Mouse (Mus musculus): ENCODE measurements at regions not wholly inside any gene's neighbourhood (a gene's known extent, or its start where the extent isn't known, plus 50 kb on each side); places are given as distances from the start of the nearest gene placed in this dataset.
A peak's percentile ranks its signal among the peaks of the same experiment; 100 is the strongest.

- H3K27me3 ChIP-seq (replicated peaks) = no peaks in the 10 kb centered on the region
- no peaks in the 10 kb centered on the region for H3K9me3 ChIP-seq (replicated peaks)
- WGBS = 64% methylated on average over 12 of the region's 12 CpGs
- H3K4me2 ChIP-seq = no peak overlapping the region
- H3K9ac ChIP-seq (replicated peaks) = no peak overlapping the region
- no peaks in the 10 kb centered on the region for H3K36me3 ChIP-seq
- H3K27ac ChIP-seq (replicated peaks) = no peak overlapping the region
- H3K4me1 ChIP-seq = peaks cover 8% of the 10 kb centered on the region; the same call in 1 of the 2 replicates
- peak; percentile 59; the same call in 1 of the 2 replicates for ATAC-seq (ENCODE audit: low FRiP score)
- no peak overlapping the region for H3K4me3 ChIP-seq (replicated peaks)
Measured at GRCm38 (mm10) chr4:131615587-131615986, 222.5 kb downstream of the Ptpru start.

- H3K36me3 ChIP-seq = no peaks in the 10 kb centered on the region
- H3K4me3 ChIP-seq (replicated peaks) = no peak overlapping the region
- H3K4me2 ChIP-seq = no peak overlapping the region
- no peak for ATAC-seq (ENCODE audit: low FRiP score)
- no peaks in the 10 kb centered on the region for H3K9me3 ChIP-seq (replicated peaks)
- H3K27me3 ChIP-seq (replicated peaks) = no peaks in the 10 kb centered on the region
- H3K9ac ChIP-seq (replicated peaks) = no peak overlapping the region
- H3K4me1 ChIP-seq = peaks cover 11% of the 10 kb centered on the region
- WGBS = 79% methylated on average over 5 of the region's 5 CpGs
- no peak overlapping the region for H3K27ac ChIP-seq (replicated peaks)
Measured at GRCm38 (mm10) chr4:131638105-131638504, 200.0 kb downstream of the Ptpru start.

- Histone ChIP-seq H3K36me3 (no peaks in the 10 kb centered on the region), H3K27ac (replicated peaks) (peak overlapping the region; percentile 51; the same call in 1 of the 2 replicates), H3K4me3 (replicated peaks) (no peak overlapping the region), H3K4me2 (no peak overlapping the region), H3K27me3 (replicated peaks) (no peaks in the 10 kb centered on the region), H3K9me3 (replicated peaks) (no peaks in the 10 kb centered on the region), H3K4me1 (peaks cover 27% of the 10 kb centered on the region), H3K9ac (replicated peaks) (no peak overlapping the region)
- 21% methylated on average over 8 of the region's 8 CpGs for WGBS
- ATAC-seq (ENCODE audit: low FRiP score) = peak; percentile 74; the same call in 1 of the 2 replicates
Measured at GRCm38 (mm10) chr4:131656034-131656433, 182.1 kb downstream of the Ptpru start.

- WGBS = 17% methylated on average over 10 of the region's 10 CpGs
- ATAC-seq (ENCODE audit: low FRiP score) = no peak
Measured at GRCm38 (mm10) chr4:131657922-131658321, 180.2 kb downstream of the Ptpru start.

GRCm38 (mm10) chr4:131660931-131661330, 177.2 kb downstream of the Ptpru start:
- Histone ChIP-seq H3K4me3 (replicated peaks) (no peak overlapping the region), H3K4me2 (no peak overlapping the region), H3K4me1 (peaks cover 22% of the 10 kb centered on the region), H3K27ac (replicated peaks) (no peak overlapping the region), H3K9me3 (replicated peaks) (no peaks in the 10 kb centered on the region), H3K36me3 (no peaks in the 10 kb centered on the region), H3K27me3 (replicated peaks) (no peaks in the 10 kb centered on the region), H3K9ac (replicated peaks) (no peak overlapping the region)
- WGBS = 87% methylated on average over 2 of the region's 2 CpGs
- ATAC-seq (ENCODE audit: low FRiP score) = no peak

More at GRCm38 (mm10) chr4:131657922-131658321, 180.2 kb downstream of the Ptpru start:
- Histone ChIP-seq H3K4me1 (peaks cover 27% of the 10 kb centered on the region), H3K4me3 (replicated peaks) (no peak overlapping the region), H3K9me3 (replicated peaks) (no peaks in the 10 kb centered on the region), H3K27me3 (replicated peaks) (no peaks in the 10 kb centered on the region), H3K9ac (replicated peaks) (no peak overlapping the region), H3K27ac (replicated peaks) (no peak overlapping the region), H3K36me3 (no peaks in the 10 kb centered on the region), H3K4me2 (no peak overlapping the region)

- no peaks in the 10 kb centered on the region for H3K36me3 ChIP-seq
- no peaks in the 10 kb centered on the region for H3K27me3 ChIP-seq (replicated peaks)
- no peak overlapping the region for H3K27ac ChIP-seq (replicated peaks)
- no peak overlapping the region for H3K4me3 ChIP-seq (replicated peaks)
- no peaks in the 10 kb centered on the region for H3K9me3 ChIP-seq (replicated peaks)
- H3K9ac ChIP-seq (replicated peaks) = no peak overlapping the region
- WGBS = 62% methylated on average over 11 of the region's 11 CpGs
- no peak for ATAC-seq (ENCODE audit: low FRiP score)
- H3K4me1 ChIP-seq = no peaks in the 10 kb centered on the region
- no peak overlapping the region for H3K4me2 ChIP-seq
Measured at GRCm38 (mm10) chr4:131671784-131672515, 166.1 kb downstream of the Ptpru start.

GRCm38 (mm10) chr4:131677966-131678365, 160.1 kb downstream of the Ptpru start:
- Histone ChIP-seq H3K9me3 (replicated peaks) (no peaks in the 10 kb centered on the region), H3K36me3 (no peaks in the 10 kb centered on the region), H3K4me3 (replicated peaks) (no peak overlapping the region), H3K4me2 (no peak overlapping the region), H3K9ac (replicated peaks) (no peak overlapping the region), H3K27ac (replicated peaks) (no peak overlapping the region), H3K27me3 (replicated peaks) (no peaks in the 10 kb centered on the region), H3K4me1 (no peaks in the 10 kb centered on the region)
- 87% methylated on average over 7 of the region's 7 CpGs for WGBS
- ATAC-seq (ENCODE audit: low FRiP score) = no peak

- no peak for ATAC-seq (ENCODE audit: low FRiP score)
- 78% methylated on average over 7 of the region's 7 CpGs for WGBS
- no peaks in the 10 kb centered on the region for H3K4me1 ChIP-seq
Measured at GRCm38 (mm10) chr4:131683176-131683575, 154.9 kb downstream of the Ptpru start.

GRCm38 (mm10) chr4:131685544-131685943, 152.5 kb downstream of the Ptpru start:
- 90% methylated on average over 4 of the region's 4 CpGs for WGBS
- ATAC-seq (ENCODE audit: low FRiP score) = no peak
- H3K4me2 ChIP-seq = no peak overlapping the region
- no peaks in the 10 kb centered on the region for H3K27me3 ChIP-seq (replicated peaks)
- H3K4me1 ChIP-seq = no peaks in the 10 kb centered on the region
- H3K9me3 ChIP-seq (replicated peaks) = no peaks in the 10 kb centered on the region
- H3K9ac ChIP-seq (replicated peaks) = no peak overlapping the region
- H3K27ac ChIP-seq (replicated peaks) = no peak overlapping the region
- H3K4me3 ChIP-seq (replicated peaks) = no peak overlapping the region
- H3K36me3 ChIP-seq = no peaks in the 10 kb centered on the region

More at GRCm38 (mm10) chr4:131683176-131683575, 154.9 kb downstream of the Ptpru start:
- Histone ChIP-seq H3K4me2 (no peak overlapping the region), H3K36me3 (no peaks in the 10 kb centered on the region), H3K9ac (replicated peaks) (no peak overlapping the region), H3K9me3 (replicated peaks) (no peaks in the 10 kb centered on the region), H3K4me3 (replicated peaks) (no peak overlapping the region), H3K27me3 (replicated peaks) (no peaks in the 10 kb centered on the region), H3K27ac (replicated peaks) (no peak overlapping the region)

GRCm38 (mm10) chr4:131694232-131694631, 143.9 kb downstream of the Ptpru start:
- 9% methylated on average over 5 of the region's 5 CpGs for WGBS
- 0 out of 2 replicates have a peak, but pooled peaks cover 3% of the 10 kb centered on the region for H3K4me1 ChIP-seq
- no peak overlapping the region for H3K4me3 ChIP-seq (replicated peaks)
- no peak overlapping the region for H3K4me2 ChIP-seq
- H3K36me3 ChIP-seq = no peaks in the 10 kb centered on the region
- no peak for ATAC-seq (ENCODE audit: low FRiP score)
- no peaks in the 10 kb centered on the region for H3K9me3 ChIP-seq (replicated peaks)
- H3K27ac ChIP-seq (replicated peaks) = no peak overlapping the region
- no peaks in the 10 kb centered on the region for H3K27me3 ChIP-seq (replicated peaks)
- H3K9ac ChIP-seq (replicated peaks) = no peak overlapping the region

- H3K9me3 ChIP-seq (replicated peaks) = no peaks in the 10 kb centered on the region
- H3K27ac ChIP-seq (replicated peaks) = no peak overlapping the region
- H3K27me3 ChIP-seq (replicated peaks) = no peaks in the 10 kb centered on the region
- 0 out of 2 replicates have a peak, but pooled peaks cover 3% of the 10 kb centered on the region for H3K4me1 ChIP-seq
- no peak overlapping the region for H3K4me3 ChIP-seq (replicated peaks)
- WGBS = 66% methylated on average over 26 of the region's 26 CpGs
- no peak for ATAC-seq (ENCODE audit: low FRiP score)
- H3K9ac ChIP-seq (replicated peaks) = no peak overlapping the region
- no peak overlapping the region for H3K4me2 ChIP-seq
- H3K36me3 ChIP-seq = no peaks in the 10 kb centered on the region
Measured at GRCm38 (mm10) chr4:131695941-131696912, 141.9 kb downstream of the Ptpru start.
